Mouse (Mus musculus) c-Kit-positive CD71-positive TER-119-negative erythroid progenitor cells, embryonic 14.5 days (primary cell): ENCODE measurements around the gene Tmem143.
"Not testable (repeated sequence)": the region's sequence is repeated elsewhere in the genome, so short reads cannot be mapped to it uniquely, and the experiment has no call there.

Experiments
- DNase-seq: peaks from one replicate; pipeline ENCODE4 v3.0.0-alpha.2; 2013; ENCODE audit warnings: low read depth

Tmem143 gene

GRCm38 (mm10) chr7:45887246-45887645, 9.5 kb upstream of the Tmem143 start:
- DNase-seq = no peak

DNA sequence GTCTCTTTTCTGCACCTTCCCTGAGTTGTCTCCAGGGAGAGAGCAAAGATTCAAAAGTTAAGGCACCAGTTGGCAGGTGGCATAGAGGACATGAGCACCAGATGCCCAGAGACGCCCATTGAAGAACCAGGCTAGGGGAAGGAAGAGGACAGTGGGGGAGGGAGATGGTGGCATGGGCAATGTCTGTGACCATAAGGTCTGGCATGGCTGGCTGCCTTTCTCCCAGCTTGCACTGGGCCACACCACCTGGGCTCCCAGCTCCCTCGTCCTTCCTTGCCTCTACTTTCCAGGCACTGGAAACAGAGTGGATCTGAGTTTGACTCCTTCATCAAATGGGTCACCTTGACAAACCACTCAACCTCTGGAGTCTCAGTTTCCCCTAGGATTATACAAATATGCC, 4.1 kb upstream of the Tmem143 start:
- no peak for DNase-seq

DNA sequence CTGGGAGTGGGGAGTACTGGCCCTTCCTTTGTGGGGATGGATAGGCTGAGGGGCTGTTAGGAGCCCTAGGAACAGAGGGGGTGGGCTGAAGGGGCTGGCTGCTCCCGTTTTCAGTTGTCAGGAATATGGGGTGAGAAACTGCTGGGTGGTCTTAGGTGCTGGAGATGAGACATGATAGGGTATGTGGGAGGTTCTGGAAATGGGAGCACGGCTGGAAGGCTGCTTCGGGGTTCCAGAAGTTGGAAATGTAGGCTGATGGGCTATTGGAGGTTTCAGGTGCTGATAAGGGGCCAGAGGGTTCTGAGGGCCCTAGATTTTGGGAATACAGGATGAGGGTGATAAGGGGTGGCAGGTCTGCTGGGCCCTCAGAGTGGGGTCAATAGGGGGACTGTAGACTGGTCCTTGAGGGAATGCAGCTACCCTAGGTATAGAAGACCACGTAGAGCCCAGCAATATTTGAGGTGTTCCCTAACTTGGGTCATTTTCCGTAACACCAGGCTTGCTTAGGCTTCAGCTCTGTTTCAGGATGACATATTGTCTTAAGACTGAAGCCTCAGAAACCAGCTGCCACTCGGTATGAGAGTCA, 717 bp upstream of the Tmem143 start:
- DNase-seq = no peak

- DNase-seq = peak; percentile 60
Measured at GRCm38 (mm10) chr7:45897258-45897757, 567 bp downstream of the Tmem143 start.

GRCm38 (mm10) chr7:45898125-45898524, 1.4 kb downstream of the Tmem143 start:
- not testable (repeated sequence) for DNase-seq

DNA sequence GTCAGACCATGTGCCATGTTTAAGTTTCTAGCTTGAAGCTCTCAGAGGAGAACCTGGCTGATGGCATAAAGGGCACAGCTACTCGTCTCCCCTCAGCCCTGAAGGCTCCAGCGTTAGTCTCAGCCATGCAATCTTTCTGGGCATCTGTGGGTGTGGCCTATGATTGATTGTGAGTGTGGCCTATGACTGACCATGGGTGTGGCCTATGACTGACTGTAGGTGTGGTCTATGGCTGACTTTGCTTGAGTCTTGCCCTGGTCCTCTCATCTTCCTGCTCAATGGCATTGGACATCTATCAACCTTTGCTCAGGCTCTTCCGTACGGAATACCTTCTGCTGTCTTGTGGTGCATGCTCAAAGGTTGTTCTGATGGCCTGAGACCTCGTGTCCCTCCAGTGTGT, 4.8 kb downstream of the Tmem143 start:
- DNase-seq = peak; percentile 80

GRCm38 (mm10) chr7:45902481-45903002, 5.8 kb downstream of the Tmem143 start:
- DNase-seq = no peak

DNA sequence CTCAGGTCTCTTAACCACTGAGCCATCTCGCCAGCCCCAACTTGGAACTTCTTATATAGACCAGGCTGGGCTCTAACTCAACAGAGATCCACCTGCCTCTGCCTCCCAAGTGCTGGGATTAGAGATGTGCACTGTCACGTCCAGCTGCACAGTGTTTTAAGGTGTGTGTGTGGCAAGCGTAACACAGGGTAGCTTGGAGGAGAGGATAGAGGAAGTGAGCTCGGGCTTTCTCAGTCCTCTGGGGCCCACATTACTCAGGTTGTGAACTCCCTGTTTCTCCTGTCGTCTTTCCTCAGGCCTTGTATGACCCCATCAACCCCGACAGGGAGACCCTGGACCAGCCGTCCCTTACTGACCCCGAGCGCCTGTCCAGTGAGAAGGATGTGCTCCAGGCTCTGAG, 9.9 kb downstream of the Tmem143 start:
- no peak for DNase-seq

GRCm38 (mm10) chr7:45908384-45908783, 11.6 kb downstream of the Tmem143 start:
- DNase-seq = no peak

GRCm38 (mm10) chr7:45909145-45909544, 12.4 kb downstream of the Tmem143 start:
- no peak for DNase-seq

DNA sequence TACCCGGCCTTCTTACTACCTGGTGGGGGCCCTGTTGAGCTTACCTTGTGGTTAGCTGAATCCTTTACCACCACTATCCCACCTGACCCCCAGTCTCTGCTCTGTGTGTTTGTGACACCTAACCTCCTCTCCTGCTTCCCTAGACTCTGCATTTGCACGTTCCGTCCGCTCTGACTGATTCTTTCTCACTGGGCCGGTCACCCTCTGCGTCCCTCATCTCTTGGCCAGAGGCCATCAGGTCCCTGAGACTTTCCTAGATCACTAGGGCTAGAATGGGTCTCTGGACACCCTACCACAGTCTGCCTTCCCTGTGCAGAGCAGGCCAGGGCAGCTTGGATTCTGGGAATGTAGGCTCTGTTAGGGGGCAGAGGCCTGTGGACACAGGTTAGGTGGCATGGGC, 17.3 kb downstream of the Tmem143 start:
- no peak for DNase-seq

GRCm38 (mm10) chr7:45915011-45915410, 18.3 kb downstream of the Tmem143 start:
- no peak for DNase-seq

DNA sequence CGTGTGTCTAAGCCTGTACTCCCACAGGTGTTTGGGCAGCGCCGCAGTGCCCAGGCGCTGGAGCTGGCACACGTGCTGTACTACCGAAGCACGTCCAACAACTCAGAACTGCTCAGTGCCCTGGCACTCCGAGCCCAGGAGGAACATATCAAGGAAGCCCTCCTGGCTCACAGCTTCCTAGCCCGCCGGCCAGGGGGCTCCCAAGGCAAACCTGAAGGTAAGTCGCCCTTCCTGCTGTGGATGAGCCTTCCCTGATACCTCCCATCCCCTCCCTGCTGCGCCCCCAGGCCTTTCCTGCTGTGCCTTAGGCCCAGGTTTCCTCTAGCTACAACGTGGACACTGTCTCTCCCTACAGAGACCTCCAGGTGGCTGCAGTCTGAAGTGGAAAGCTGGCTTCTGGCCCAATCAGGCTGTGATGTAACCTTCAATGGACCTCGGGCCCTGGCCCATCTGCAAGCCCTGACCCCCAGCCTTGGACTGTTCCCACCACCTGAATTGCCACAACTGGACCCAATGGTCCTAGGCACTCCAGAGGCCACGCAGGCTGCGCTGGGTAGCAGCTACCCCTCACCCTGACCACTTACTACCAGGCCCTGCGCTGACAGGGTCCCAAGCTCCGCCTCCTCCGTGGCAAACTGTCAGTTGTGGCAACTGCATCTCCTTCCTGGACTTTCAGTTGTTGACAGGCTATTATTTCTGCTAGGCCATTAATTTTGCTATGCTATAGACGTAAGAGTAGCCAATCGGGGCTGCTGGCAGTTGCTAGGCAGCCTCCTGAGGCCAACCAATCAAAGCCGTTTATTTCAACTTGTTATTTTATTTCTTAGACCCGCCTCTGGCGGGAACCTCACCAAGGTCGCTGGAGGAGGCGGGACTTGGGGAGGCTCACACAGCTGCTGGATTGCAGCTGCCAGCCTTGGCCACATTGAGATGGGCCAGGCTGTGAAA, 19.6 kb downstream of the Tmem143 start:
- DNase-seq = peak; percentile 70

GRCm38 (mm10) chr7:45917004-45917704, 20.4 kb downstream of the Tmem143 start:
- DNase-seq = no peak

GRCm38 (mm10) chr7:45917926-45918325, 21.2 kb downstream of the Tmem143 start:
- no peak for DNase-seq

GRCm38 (mm10) chr7:45919083-45919671, 22.4 kb downstream of the Tmem143 start:
- no peak for DNase-seq

GRCm38 (mm10) chr7:45919761-45920160, 23.0 kb downstream of the Tmem143 start:
- no peak for DNase-seq

GRCm38 (mm10) chr7:45920583-45921241, 24.0 kb downstream of the Tmem143 start:
- DNase-seq = no peak

DNA sequence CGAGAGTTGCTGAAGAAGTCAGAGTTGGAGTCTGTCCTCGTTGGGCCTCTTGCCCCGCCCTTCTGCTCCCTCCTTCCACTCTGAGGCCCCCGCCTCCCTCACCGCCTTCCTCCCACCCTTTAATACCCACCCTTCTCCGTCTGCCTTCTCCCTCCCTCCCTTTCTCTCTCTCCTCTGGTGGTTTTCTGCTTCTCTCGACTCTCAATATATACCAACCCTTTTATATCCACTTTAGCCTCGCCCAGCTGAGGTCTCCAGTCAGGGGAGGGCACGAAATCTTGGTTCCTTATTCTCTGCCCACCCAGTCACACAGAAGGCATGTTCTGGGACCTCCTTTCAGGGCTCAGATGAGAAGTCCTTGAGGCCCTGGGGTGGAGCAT, 24.5 kb downstream of the Tmem143 start, which contains the start of gene Emp3:
TSS of gene Emp3 (minus strand) at position 163 of the 380 bp plus-strand sequence.
- peak; percentile 61 for DNase-seq

- DNase-seq = no peak
Measured at GRCm38 (mm10) chr7:45921950-45922600, 25.3 kb downstream of the Tmem143 start.
